7 mouse cellular contexts compared by ENCODE assay signal in genomic region chr6:120837152-120837530, GRCm38 (mm10). TPM values are rescaled to one million over a fixed set of nuclear protein-coding genes. Genes with fewer than 3 reads are reported as not detected.
DNase-seq lines count a peak whose midpoint lies in the region; ATAC-seq lines count a peak whose summit lies in the region.

No protein-coding gene starts in this region.

- H3K4me3 ChIP-seq in megakaryocyte, embryonic 14.5 days (replicated peaks) = peak overlapping the region; percentile 98
- H3K4me3 ChIP-seq in forebrain, embryonic 11.5 days (ENCODE audit: low read depth, low read length) = peak overlapping the region; percentile 87
- peak overlapping the region; percentile 92 for H3K4me3 ChIP-seq in limb, embryonic 15.5 days

- H3K4me2 ChIP-seq in forebrain, embryonic 11.5 days (ENCODE audit: low read depth, low read length, severe bottlenecking) = peak overlapping the region; percentile 68
- peak overlapping the region; percentile 64 for H3K4me2 ChIP-seq in limb, embryonic 15.5 days

- peaks cover 18% of the 10 kb centered on the region for H3K36me3 ChIP-seq in megakaryocyte, embryonic 14.5 days (replicated peaks; ENCODE audit: low read length)
- H3K36me3 ChIP-seq in forebrain, embryonic 11.5 days (ENCODE audit: control insufficient read depth, insufficient read depth, low read length) = no peaks in the 10 kb centered on the region; the same call in 1 of the 2 replicates
- H3K36me3 ChIP-seq in limb, embryonic 15.5 days = no peaks in the 10 kb centered on the region; the same call in 1 of the 2 replicates

- no peak for DNase-seq in forebrain, embryonic 11.5 days (ENCODE audit: low spot score)
- no peak for DNase-seq in urinary bladder, adult 18-20 months (ENCODE audit: low spot score in 2 of 2)
- no peak for DNase-seq in spleen, adult 12 weeks (ENCODE audit: low spot score)
- no peak for DNase-seq in urinary bladder, postnatal 36 days (ENCODE audit: low spot score in 2 of 2)

- no peak overlapping the region for H3K27ac ChIP-seq in forebrain, embryonic 11.5 days (ENCODE audit: low read depth, low read length)
- 0 out of 2 replicates have a peak overlapping the region, but pooled peaks have one; percentile 96 for H3K27ac ChIP-seq in limb, embryonic 15.5 days

- ATAC-seq in megakaryocyte, adult 5-6 weeks (ENCODE audit: poor library complexity, severe bottlenecking) = no peak
- ATAC-seq in forebrain, embryonic 11.5 days (replicated peaks; ENCODE audit: low FRiP score) = no peak
- ATAC-seq in limb, embryonic 15.5 days (ENCODE audit: insufficient number of reproducible peaks, low FRiP score, low TSS enrichment, low read depth) = no peak

- H3K9me3 ChIP-seq in megakaryocyte, embryonic 14.5 days = no peaks in the 10 kb centered on the region
- H3K9me3 ChIP-seq in forebrain, embryonic 11.5 days (ENCODE audit: control insufficient read depth, low read length) = no peaks in the 10 kb centered on the region
- H3K9me3 ChIP-seq in limb, embryonic 15.5 days = no peaks in the 10 kb centered on the region

- no peaks in the 10 kb centered on the region for H3K27me3 ChIP-seq in megakaryocyte, embryonic 14.5 days (replicated peaks)
- H3K27me3 ChIP-seq in forebrain, embryonic 11.5 days (ENCODE audit: control insufficient read depth, insufficient read depth, low read length) = no peaks in the 10 kb centered on the region
- no peaks in the 10 kb centered on the region for H3K27me3 ChIP-seq in limb, embryonic 15.5 days

- H3K9ac ChIP-seq in forebrain, embryonic 11.5 days (ENCODE audit: low read length) = peak overlapping the region; percentile 96; the same call in 1 of the 2 replicates
- H3K9ac ChIP-seq in limb, embryonic 15.5 days = 0 out of 2 replicates have a peak overlapping the region, but pooled peaks have one; percentile 90

- peaks cover 54% of the 10 kb centered on the region for H3K4me1 ChIP-seq in megakaryocyte, embryonic 14.5 days
- peaks cover 4% of the 10 kb centered on the region; the same call in 1 of the 2 replicates for H3K4me1 ChIP-seq in forebrain, embryonic 11.5 days (replicated peaks; ENCODE audit: control insufficient read depth, insufficient read depth, low read length)
- peaks cover 8% of the 10 kb centered on the region; the same call in 1 of the 2 replicates for H3K4me1 ChIP-seq in limb, embryonic 15.5 days

- WGBS in forebrain, embryonic 11.5 days = 70% methylated on average over 1 of the region's 1 CpGs
- 69% methylated on average over 1 of the region's 1 CpGs for WGBS in limb, embryonic 15.5 days

RNA-seq across cellular contexts. Expression of gene Bcl2l13, which starts 1.1 kb away (rescaled TPM):
- polyA plus RNA-seq in megakaryocyte, embryonic 14.5 days (2012; ENCODE audit: insufficient read depth, low replicate concordance) = 15.8 and 34.6 TPM in 2 replicates
- 12.3 and 14.6 TPM in 2 replicates for total RNA-seq in megakaryocyte, adult 5-6 weeks (2015)
- total RNA-seq in megakaryocyte, adult 5-6 weeks (2017) = 16.3 and 24.5 TPM in 2 replicates
- polyA plus RNA-seq in forebrain, embryonic 11.5 days (2014; fragmentation: Nextera tagmentation; extraction: Ambion mirVana) = 46.4 and 49.8 TPM in 2 replicates
- 25.3 and 27.8 TPM in 2 replicates for polyA plus RNA-seq in limb, embryonic 15.5 days (2015; fragmentation: Nextera tagmentation; extraction: Ambion mirVana)

RNA-seq across cellular contexts. Expression of gene Atp6v1e1, which starts 14.5 kb away (rescaled TPM):
- polyA plus RNA-seq in megakaryocyte, embryonic 14.5 days (2012; ENCODE audit: insufficient read depth, low replicate concordance) = 30.4 and 97.6 TPM in 2 replicates
- total RNA-seq in megakaryocyte, adult 5-6 weeks (2015) = 199 and 215 TPM in 2 replicates
- 199 and 203 TPM in 2 replicates for total RNA-seq in megakaryocyte, adult 5-6 weeks (2017)
- 129 TPM in 2 replicates for polyA plus RNA-seq in forebrain, embryonic 11.5 days (2014; fragmentation: Nextera tagmentation; extraction: Ambion mirVana)
- polyA plus RNA-seq in limb, embryonic 15.5 days (2015; fragmentation: Nextera tagmentation; extraction: Ambion mirVana) = 123 and 138 TPM in 2 replicates
